Mouse (Mus musculus) thymus, adult 2 months (tissue): ENCODE measurements around the gene Gpcpd1. TPM values are rescaled to one million over a fixed set of nuclear protein-coding genes. Genes with fewer than 3 reads are reported as not detected.

Experiments
- DNase-seq: peaks from one replicate; pipeline ENCODE4 v3.0.0; 2021
- H3K27ac ChIP-seq: fragments of 200-500 bp; 2 replicates; pipeline ENCODE4 v1.5.1; 2012; ENCODE audit warnings: low read length, control low read depth; ENCODE audit not compliant: control insufficient read depth, insufficient read depth
- H3K27me3 ChIP-seq: fragments of 200-500 bp; 2 replicates; pipeline ENCODE4 v1.6.1; 2012; ENCODE audit warnings: mild to moderate bottlenecking, low read length, moderate library complexity, mixed read lengths; ENCODE audit not compliant: control insufficient read depth, insufficient read depth
- H3K36me3 ChIP-seq: fragments of 200-500 bp; 2 replicates; pipeline ENCODE4 v1.6.1; 2012; ENCODE audit warnings: mild to moderate bottlenecking, low read length, moderate library complexity; ENCODE audit not compliant: control insufficient read depth, insufficient read depth
- H3K4me1 ChIP-seq: fragments of 200-500 bp; replicated peaks from 2 replicates; pipeline ENCODE4 v1.6.1; 2012; ENCODE audit warnings: low read length; ENCODE audit not compliant: control insufficient read depth, insufficient read depth
- H3K4me3 ChIP-seq: fragments of 200-500 bp; 2 replicates; pipeline ENCODE4 v1.5.1; 2012; ENCODE audit warnings: mild to moderate bottlenecking, low read length, control low read depth, moderate library complexity; ENCODE audit not compliant: control insufficient read depth, insufficient read depth
- CTCF ChIP-seq: fragments of 200-500 bp; IDR thresholded peaks from 2 replicates; pipeline ENCODE4 v1.5.1; 2012; ENCODE audit warnings: mild to moderate bottlenecking, control low read depth, low read length, moderate library complexity, borderline replicate concordance; ENCODE audit not compliant: control insufficient read depth, poor library complexity, insufficient read depth; ENCODE audit errors: extremely low read depth
- POLR2A ChIP-seq: fragments of 200-500 bp; IDR thresholded peaks from 2 replicates; pipeline ENCODE4 v1.6.1; 2012; ENCODE audit warnings: mild to moderate bottlenecking, low read length, control low read depth, moderate library complexity; ENCODE audit not compliant: control insufficient read depth, poor library complexity, insufficient read depth; ENCODE audit errors: extremely low read depth
- WGBS: fragments of 180-500 bp; shearing (Covaris S2); methylation state at CpG from one replicate; pipeline ENCODE4 v1.1.7; 2018; 5-methylcytosine and 5-hydroxymethylcytosine counted together
- polyA plus RNA-seq: library from polyadenylated mRNA; depleted of rRNA; stranded (reverse); fragments of >200 nt; gene quantifications from 2 replicates; pipeline ENCODE4 v1.2.3, GENCODE M21; 2012; rRNA removed

Gpcpd1 gene
- 11.0 and 13.9 TPM in 2 replicates for polyA plus RNA-seq

- 98% methylated on average over 7 of the region's 7 CpGs for WGBS
- no peak for TF ChIP-seq CTCF
- TF ChIP-seq POLR2A = no peak
- H3K4me3 ChIP-seq = no peak within 1 kb of the TSS
- H3K27ac ChIP-seq = no peak within 1 kb of the TSS
- DNase-seq = no peak
- H3K27me3 ChIP-seq = no peaks in the 10 kb centered on the region
- no peaks in the 10 kb centered on the region for H3K4me1 ChIP-seq
- H3K36me3 ChIP-seq = no peaks in the 10 kb centered on the region
Observed at GRCm38 (mm10) chr2:132587240-132587779, at the start of gene Gpcpd1. Gene Gpcpd1 (minus strand): TSS chr2:132587729.

- DNase-seq = no peak
- H3K4me3 ChIP-seq = no peak overlapping the region
- H3K36me3 ChIP-seq = no peaks in the 10 kb centered on the region
- H3K27me3 ChIP-seq = no peaks in the 10 kb centered on the region
- WGBS = 95% methylated on average over 1 of the region's 1 CpGs
- H3K27ac ChIP-seq = no peak overlapping the region
- no peak for TF ChIP-seq POLR2A
- TF ChIP-seq CTCF = no peak
- H3K4me1 ChIP-seq = peaks cover 3% of the 10 kb centered on the region; the same call in 1 of the 2 replicates
Observed at GRCm38 (mm10) chr2:132636534-132636933, 49.0 kb upstream of the Gpcpd1 start.

GRCm38 (mm10) chr2:132628626-132629025 is 41.1 kb upstream of the Gpcpd1 start:
- no peak for DNase-seq
- TF ChIP-seq CTCF (no peak), POLR2A (no peak)
- Histone ChIP-seq H3K36me3 (no peaks in the 10 kb centered on the region), H3K4me1 (no peaks in the 10 kb centered on the region), H3K27ac (no peak overlapping the region), H3K27me3 (no peaks in the 10 kb centered on the region), H3K4me3 (no peak overlapping the region)
- WGBS = 98% methylated on average over 2 of the region's 2 CpGs

GRCm38 (mm10) chr2:132623092-132623491 is 35.6 kb upstream of the Gpcpd1 start:
- Histone ChIP-seq H3K36me3 (no peaks in the 10 kb centered on the region), H3K27ac (no peak overlapping the region), H3K4me1 (no peaks in the 10 kb centered on the region), H3K27me3 (no peaks in the 10 kb centered on the region), H3K4me3 (no peak overlapping the region)
- 100% methylated on average over 1 of the region's 1 CpGs for WGBS
- DNase-seq = no peak
- no peak for TF ChIP-seq CTCF
- TF ChIP-seq POLR2A = no peak

- no peak for DNase-seq
- H3K27me3 ChIP-seq = no peaks in the 10 kb centered on the region
- WGBS = 95% methylated on average over 3 of the region's 3 CpGs
- H3K27ac ChIP-seq = no peak overlapping the region
- H3K4me3 ChIP-seq = no peak overlapping the region
- H3K36me3 ChIP-seq = no peaks in the 10 kb centered on the region
- TF ChIP-seq CTCF = no peak
- TF ChIP-seq POLR2A = no peak
- no peaks in the 10 kb centered on the region for H3K4me1 ChIP-seq
Observed at GRCm38 (mm10) chr2:132617693-132618092, 30.2 kb upstream of the Gpcpd1 start.

GRCm38 (mm10) chr2:132613581-132614188 is 26.2 kb upstream of the Gpcpd1 start:
- no peaks in the 10 kb centered on the region for H3K4me1 ChIP-seq
- no peaks in the 10 kb centered on the region for H3K36me3 ChIP-seq
- TF ChIP-seq CTCF = no peak
- no peak for TF ChIP-seq POLR2A
- no peak overlapping the region for H3K4me3 ChIP-seq
- no peak for DNase-seq
- 65% methylated on average over 5 of the region's 5 CpGs for WGBS
- H3K27me3 ChIP-seq = no peaks in the 10 kb centered on the region
- no peak overlapping the region for H3K27ac ChIP-seq

- 45% methylated on average over 4 of the region's 4 CpGs for WGBS
- Histone ChIP-seq H3K4me1 (peaks cover 12% of the 10 kb centered on the region), H3K27me3 (no peaks in the 10 kb centered on the region), H3K4me3 (no peak overlapping the region), H3K27ac (no peak overlapping the region), H3K36me3 (no peaks in the 10 kb centered on the region)
- TF ChIP-seq POLR2A (no peak), CTCF (no peak)
- no peak for DNase-seq
Observed at GRCm38 (mm10) chr2:132611551-132612233, 24.2 kb upstream of the Gpcpd1 start.
